24 mouse cellular contexts compared by ENCODE assay signal in the genomic region with DNA sequence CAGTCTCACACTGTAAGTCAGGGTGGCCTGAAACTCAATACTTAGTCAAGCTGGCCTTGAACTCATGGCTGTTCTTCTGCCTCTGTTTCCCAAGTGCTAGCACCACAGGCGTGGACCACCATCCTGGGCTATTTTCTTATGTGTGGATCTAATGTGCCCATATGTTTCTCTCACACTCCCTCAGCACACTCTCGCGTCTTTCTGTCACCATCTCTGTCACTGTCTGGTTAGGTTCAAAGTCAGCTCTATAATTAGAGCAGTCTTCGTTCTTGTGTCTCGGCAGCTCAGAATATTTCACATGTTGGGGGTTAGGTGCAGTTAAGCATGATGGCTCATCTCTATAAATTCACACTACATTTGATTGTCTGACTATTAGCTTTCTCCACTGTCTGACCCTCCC.
"Had no signal": no experiment of that assay in that cellular context is flagged by ENCODE, and none has a peak within 500 bp of the region (broad histone marks: within the 10 kb centered on the region; RNA-seq: fewer than 3 reads in every experiment).

No protein-coding gene starts in this region.

- H3K4me2 ChIP-seq: heart, embryonic 13.5 days; heart, embryonic 15.5 days; hindbrain, embryonic 13.5 days; hindbrain, embryonic 15.5 days; limb, embryonic 13.5 days; limb, embryonic 15.5 days; liver, embryonic 12.5 days had no signal

- DNase-seq: gastrocnemius, postnatal 14 days; gastrocnemius, postnatal 36 days; heart, adult 18-20 months; heart, postnatal 10 days; heart, postnatal 36 days; kidney, adult 11 months; kidney, adult 2 months; kidney, adult 9 months; kidney, postnatal 10 days; kidney, postnatal 36 days; layer of hippocampus, adult 9-11 months; layer of hippocampus, postnatal 36 days; left cerebral cortex, postnatal 4 days had no signal

- H3K36me3 ChIP-seq: heart, embryonic 10.5 days; heart, embryonic 13.5 days; heart, embryonic 15.5 days; hindbrain, embryonic 13.5 days; hindbrain, embryonic 15.5 days; limb, embryonic 13.5 days; limb, embryonic 15.5 days; liver, embryonic 12.5 days had no signal

- H3K4me3 ChIP-seq: heart, embryonic 10.5 days; heart, embryonic 13.5 days; heart, embryonic 15.5 days; hindbrain, embryonic 13.5 days; hindbrain, embryonic 15.5 days; limb, embryonic 13.5 days; limb, embryonic 15.5 days; liver, embryonic 12.5 days had no signal

- H3K27ac ChIP-seq: heart, embryonic 10.5 days; heart, embryonic 13.5 days; heart, embryonic 15.5 days; hindbrain, embryonic 13.5 days; hindbrain, embryonic 15.5 days; hindbrain, postnatal 0 days; limb, embryonic 13.5 days; limb, embryonic 15.5 days; liver, embryonic 12.5 days; liver, embryonic 14.5 days had no signal

- H3K27me3 ChIP-seq: heart, embryonic 13.5 days; heart, embryonic 15.5 days; hindbrain, embryonic 13.5 days; hindbrain, embryonic 15.5 days; liver, embryonic 12.5 days had no signal

- ATAC-seq: hindbrain, postnatal 0 days; intestine, embryonic 16.5 days; liver, embryonic 12.5 days had no signal

- H3K9me3 ChIP-seq: heart, embryonic 10.5 days; hindbrain, embryonic 13.5 days; hindbrain, embryonic 15.5 days; limb, embryonic 15.5 days had no signal

- H3K9ac ChIP-seq: heart, embryonic 13.5 days; heart, embryonic 15.5 days; hindbrain, embryonic 13.5 days; hindbrain, embryonic 15.5 days; limb, embryonic 13.5 days; limb, embryonic 15.5 days; liver, embryonic 12.5 days; liver, embryonic 14.5 days had no signal

- H3K4me1 ChIP-seq: heart, embryonic 10.5 days; hindbrain, embryonic 13.5 days; hindbrain, embryonic 15.5 days; limb, embryonic 13.5 days; limb, embryonic 15.5 days; liver, embryonic 12.5 days had no signal
